Mouse (Mus musculus) lung, postnatal 0 days (tissue): Measurements from ENCODE around the gene Rbbp8nl. TPM values are rescaled to one million over a fixed set of nuclear protein-coding genes. Genes with fewer than 3 reads are reported as not detected.
A peak's percentile ranks its signal among the peaks of the same experiment; 100 is the strongest.

Experiments
- ATAC-seq: fragments of 200-750 bp; cut with Nextera tagmentation; 2 replicates; pipeline ENCODE4 v1.8.0; 2017; ENCODE audit warnings: moderate library complexity
- DNase-seq: peaks from one replicate; pipeline ENCODE4 v3.0.0-alpha.2; 2016; ENCODE audit warnings: low spot score
- H3K27ac ChIP-seq: fragments of 300-500 bp; sonication (generic); 2 replicates; pipeline ENCODE4 v1.5.1; 2014; ENCODE audit warnings: antibody characterized with exemption, mild to moderate bottlenecking, low read length, mixed read lengths
- H3K27me3 ChIP-seq: fragments of 300-500 bp; sonication (generic); replicated peaks from 2 replicates; pipeline ENCODE4 v1.6.1; 2014; ENCODE audit warnings: low read length, mixed read lengths; ENCODE audit not compliant: insufficient read depth
- H3K36me3 ChIP-seq: fragments of 300-500 bp; sonication (generic); 2 replicates; pipeline ENCODE4 v1.6.1; 2014; ENCODE audit warnings: low read length, mixed read lengths; ENCODE audit not compliant: insufficient read depth
- H3K4me1 ChIP-seq: fragments of 300-500 bp; sonication (generic); 2 replicates; pipeline ENCODE4 v1.6.1; 2014; ENCODE audit warnings: antibody characterized with exemption, low read depth, low read length, mixed read lengths; ENCODE audit not compliant: insufficient read depth
- H3K4me2 ChIP-seq: fragments of 300-500 bp; sonication (generic); replicated peaks from 2 replicates; pipeline ENCODE4 v1.6.1; 2014; ENCODE audit warnings: low read depth, mild to moderate bottlenecking, low read length, moderate library complexity, mixed read lengths
- H3K4me3 ChIP-seq: fragments of 300-500 bp; sonication (generic); 2 replicates; pipeline ENCODE4 v1.5.1; 2014; ENCODE audit warnings: low read depth, low read length
- H3K9ac ChIP-seq: fragments of 300-500 bp; sonication (generic); replicated peaks from 2 replicates; pipeline ENCODE4 v1.6.1; 2014; ENCODE audit warnings: low read depth, mild to moderate bottlenecking
- H3K9me3 ChIP-seq: fragments of 300-500 bp; sonication (generic); 2 replicates; pipeline ENCODE4 v1.6.1; 2016; ENCODE audit warnings: low read length, mixed read lengths
- CTCF ChIP-seq: IDR thresholded peaks from 2 replicates; pipeline ENCODE4 v1.5.1; 2016; ENCODE audit warnings: antibody characterized with exemption, mild to moderate bottlenecking
- EP300 ChIP-seq: IDR thresholded peaks from 2 replicates; pipeline ENCODE4 v1.6.1; 2016; ENCODE audit warnings: antibody characterized with exemption, mild to moderate bottlenecking, control low read depth
- WGBS: fragments of 180-500 bp; shearing (Covaris S2); extraction: QIAGEN DNeasy Blood & Tissue Kit; methylation state at CpG from one replicate; pipeline ENCODE4 v1.1.7; 2014; 5-methylcytosine and 5-hydroxymethylcytosine counted together
- polyA plus RNA-seq: library from polyadenylated mRNA; unstranded; fragments of >200 nt; fragmentation: Nextera tagmentation; extraction: Ambion mirVana; gene quantifications from 2 replicates; pipeline ENCODE4 v1.2.1, GENCODE M21; 2015

Rbbp8nl gene
- polyA plus RNA-seq, 1 experiment from 2014 or later = 0.20 TPM

GRCm38 (mm10) chr2:180306009-180306408 is 16.3 kb upstream of the Rbbp8nl start:
- no peak overlapping the region for H3K4me3 ChIP-seq
- peak overlapping the region; percentile 34 for H3K27ac ChIP-seq
- no peak for TF ChIP-seq CTCF
- TF ChIP-seq EP300 = no peak
- H3K27me3 ChIP-seq = no peaks in the 10 kb centered on the region
- WGBS = 52% methylated on average over 2 of the region's 2 CpGs
- no peak overlapping the region for H3K4me2 ChIP-seq
- H3K9me3 ChIP-seq = no peaks in the 10 kb centered on the region
- no peak overlapping the region for H3K9ac ChIP-seq
- ATAC-seq = peak; percentile 2; the same call in 1 of the 2 replicates
- DNase-seq = peak; percentile 65
- no peaks in the 10 kb centered on the region for H3K36me3 ChIP-seq
- H3K4me1 ChIP-seq = 0 out of 2 replicates have a peak, but pooled peaks cover 2% of the 10 kb centered on the region

- TF ChIP-seq CTCF (no peak), EP300 (no peak)
- Histone ChIP-seq H3K4me2 (no peak overlapping the region), H3K4me1 (0 out of 2 replicates have a peak, but pooled peaks cover 2% of the 10 kb centered on the region), H3K4me3 (no peak overlapping the region), H3K9me3 (no peaks in the 10 kb centered on the region), H3K36me3 (no peaks in the 10 kb centered on the region), H3K27ac (peak overlapping the region; percentile 34; the same call in 1 of the 2 replicates), H3K9ac (no peak overlapping the region), H3K27me3 (no peaks in the 10 kb centered on the region)
- DNase-seq = no peak
- WGBS = 77% methylated on average over 3 of the region's 3 CpGs
- no peak for ATAC-seq
Measured at GRCm38 (mm10) chr2:180305490-180305889, 15.8 kb upstream of the Rbbp8nl start.

GRCm38 (mm10) chr2:180304554-180304953 is 14.9 kb upstream of the Rbbp8nl start:
- H3K4me3 ChIP-seq = no peak overlapping the region
- 34% methylated on average over 4 of the region's 4 CpGs for WGBS
- DNase-seq (no peak), ATAC-seq (no peak)
- no peaks in the 10 kb centered on the region for H3K36me3 ChIP-seq
- no peaks in the 10 kb centered on the region for H3K27me3 ChIP-seq
- 0 out of 2 replicates have a peak overlapping the region, but pooled peaks have one; percentile 43 for H3K27ac ChIP-seq
- H3K9ac ChIP-seq = no peak overlapping the region
- no peaks in the 10 kb centered on the region for H3K9me3 ChIP-seq
- no peak overlapping the region for H3K4me2 ChIP-seq
- 0 out of 2 replicates have a peak, but pooled peaks cover 2% of the 10 kb centered on the region for H3K4me1 ChIP-seq
- no peak for TF ChIP-seq EP300
- peak; percentile 43 for TF ChIP-seq CTCF

GRCm38 (mm10) chr2:180303468-180303867 is 13.8 kb upstream of the Rbbp8nl start:
- DNase-seq = peak; percentile 92
- WGBS = 40% methylated on average over 12 of the region's 12 CpGs

GRCm38 (mm10) chr2:180302201-180302600 is 12.5 kb upstream of the Rbbp8nl start:
- DNase-seq = no peak
- Histone ChIP-seq H3K4me3 (no peak overlapping the region), H3K9ac (no peak overlapping the region), H3K4me2 (no peak overlapping the region), H3K36me3 (no peaks in the 10 kb centered on the region), H3K27ac (no peak overlapping the region), H3K4me1 (0 out of 2 replicates have a peak, but pooled peaks cover 2% of the 10 kb centered on the region), H3K9me3 (no peaks in the 10 kb centered on the region), H3K27me3 (no peaks in the 10 kb centered on the region)
- WGBS = 74% methylated on average over 4 of the region's 4 CpGs
- TF ChIP-seq CTCF (peak; percentile 40), EP300 (no peak)
- ATAC-seq = no peak

More at GRCm38 (mm10) chr2:180303468-180303867, 13.8 kb upstream of the Rbbp8nl start:
- no peaks in the 10 kb centered on the region for H3K27me3 ChIP-seq
- no peak overlapping the region for H3K4me2 ChIP-seq
- H3K4me3 ChIP-seq = no peak overlapping the region
- H3K9me3 ChIP-seq = no peaks in the 10 kb centered on the region
- no peaks in the 10 kb centered on the region for H3K36me3 ChIP-seq
- 0 out of 2 replicates have a peak, but pooled peaks cover 2% of the 10 kb centered on the region for H3K4me1 ChIP-seq
- TF ChIP-seq EP300 (peak; percentile 50), CTCF (no peak)
- ATAC-seq = peak; percentile 83
- H3K27ac ChIP-seq = peak overlapping the region; percentile 83
- H3K9ac ChIP-seq = no peak overlapping the region

GRCm38 (mm10) chr2:180300771-180301170 is 11.1 kb upstream of the Rbbp8nl start:
- WGBS = 22% methylated on average over 5 of the region's 5 CpGs
- H3K27ac ChIP-seq = no peak overlapping the region

More at GRCm38 (mm10) chr2:180300771-180301170, 11.1 kb upstream of the Rbbp8nl start:
- Histone ChIP-seq H3K9ac (no peak overlapping the region), H3K9me3 (no peaks in the 10 kb centered on the region), H3K36me3 (no peaks in the 10 kb centered on the region), H3K4me2 (no peak overlapping the region), H3K27me3 (no peaks in the 10 kb centered on the region), H3K4me3 (no peak overlapping the region), H3K4me1 (0 out of 2 replicates have a peak, but pooled peaks cover 2% of the 10 kb centered on the region)
- ATAC-seq (no peak), DNase-seq (no peak)
- no peak for TF ChIP-seq CTCF
- no peak for TF ChIP-seq EP300
